Mouse (Mus musculus) telencephalon, adult 2 months (tissue): ENCODE results near the gene Hcn1.

ENCODE experiments used
- DNase-seq: peaks from one replicate; pipeline ENCODE4 v3.0.0-alpha.2; 2011; ENCODE audit warnings: low read depth, low spot score

The Hcn1 gene

DNA sequence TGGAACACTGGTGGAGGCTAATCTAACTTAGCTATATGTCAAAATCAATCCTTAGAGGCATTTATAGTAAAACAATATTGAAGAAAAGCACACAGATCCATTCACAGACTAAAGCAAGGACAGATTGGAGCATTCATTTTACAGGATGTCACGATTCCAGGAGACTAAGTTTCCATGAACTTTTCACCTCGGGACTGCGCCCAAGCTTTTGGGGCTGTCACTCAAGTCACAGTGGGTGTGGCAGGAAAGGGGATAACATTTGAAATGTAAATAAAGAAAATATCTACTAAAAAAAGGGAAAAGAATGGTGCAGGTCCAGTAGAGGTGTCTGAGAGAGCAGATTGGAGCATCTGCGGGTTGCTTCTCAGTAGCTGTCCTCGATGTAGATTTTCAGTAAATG is 421.3 kb downstream of the Hcn1 start:
- DNase-seq, result no peak

DNA sequence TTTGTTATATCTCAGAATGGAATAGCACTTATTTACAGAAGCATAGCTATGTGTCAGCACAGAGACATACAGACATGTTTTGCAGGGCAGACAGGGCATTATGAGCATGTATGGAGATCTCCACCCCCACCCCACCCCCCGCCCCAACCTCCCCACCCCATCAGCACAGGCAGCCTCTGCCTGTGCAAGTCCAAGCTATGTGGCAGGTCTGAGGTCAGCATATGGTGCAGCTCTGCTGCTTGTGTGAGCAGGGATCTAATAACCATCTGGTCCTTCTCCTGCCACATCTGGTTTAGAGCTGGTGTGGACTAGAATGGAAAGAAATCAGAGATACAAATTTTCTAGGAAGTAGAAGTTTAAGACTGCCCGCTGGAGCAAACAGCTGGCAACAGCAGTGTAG is 424.4 kb downstream of the Hcn1 start:
- no peak for DNase-seq

DNA sequence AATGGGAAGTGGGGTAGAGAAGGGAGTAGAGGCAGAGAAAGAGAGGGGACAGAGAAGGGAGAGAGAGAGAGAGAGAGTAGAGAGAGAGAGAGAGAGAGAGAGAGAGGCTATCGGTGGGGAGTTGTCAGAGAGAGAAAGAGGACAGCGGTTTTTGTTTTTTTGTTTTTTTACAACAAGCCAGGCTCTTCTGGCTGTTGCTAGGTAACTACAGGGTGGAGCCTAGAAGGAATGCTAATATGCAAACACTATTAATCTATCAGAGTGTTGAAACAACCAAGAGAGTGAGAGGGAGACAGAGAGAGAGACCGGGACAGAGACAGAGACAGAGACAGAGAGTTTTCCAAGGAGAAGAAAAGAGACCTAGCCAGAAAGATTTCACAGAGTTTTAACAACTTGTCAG is 425.7 kb downstream of the Hcn1 start:
- no peak for DNase-seq

DNA sequence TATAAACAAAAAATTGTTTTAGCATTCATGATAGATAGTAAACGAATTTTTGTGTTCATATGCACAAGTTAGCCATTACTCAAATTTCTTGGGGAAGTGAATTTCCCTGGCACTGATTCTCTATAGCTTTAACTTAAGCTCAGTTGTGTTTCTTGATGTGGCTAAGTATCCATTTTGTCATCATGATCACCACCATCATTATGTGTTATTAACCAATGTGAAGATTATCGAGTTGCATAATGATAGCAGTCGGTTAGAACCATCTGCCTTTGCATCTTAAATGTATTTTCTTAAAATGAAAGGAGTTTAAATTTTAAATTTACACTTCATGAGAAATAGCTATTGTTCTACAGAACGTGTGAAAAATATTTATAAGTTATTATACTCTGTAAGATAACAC is 426.5 kb downstream of the Hcn1 start:
- no peak for DNase-seq

DNA sequence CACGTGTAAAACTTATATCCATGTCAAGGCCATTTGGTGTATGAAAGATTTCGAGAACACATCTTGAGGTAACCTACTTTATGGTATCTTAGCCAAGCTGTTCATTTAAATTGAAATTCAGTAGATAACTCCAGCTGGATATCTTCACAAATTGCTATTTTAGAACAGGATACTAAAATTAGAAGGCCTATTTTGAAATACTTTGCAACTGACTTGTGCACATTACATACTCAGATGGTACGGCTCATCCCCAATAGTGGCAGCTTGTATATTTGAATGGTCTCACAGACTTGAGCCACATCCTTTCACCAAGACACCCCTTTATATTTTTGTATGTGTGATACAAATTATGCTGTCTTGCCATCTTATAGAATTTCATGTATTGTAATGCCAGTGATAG is 427.5 kb downstream of the Hcn1 start:
- DNase-seq, result peak; percentile 57

DNA sequence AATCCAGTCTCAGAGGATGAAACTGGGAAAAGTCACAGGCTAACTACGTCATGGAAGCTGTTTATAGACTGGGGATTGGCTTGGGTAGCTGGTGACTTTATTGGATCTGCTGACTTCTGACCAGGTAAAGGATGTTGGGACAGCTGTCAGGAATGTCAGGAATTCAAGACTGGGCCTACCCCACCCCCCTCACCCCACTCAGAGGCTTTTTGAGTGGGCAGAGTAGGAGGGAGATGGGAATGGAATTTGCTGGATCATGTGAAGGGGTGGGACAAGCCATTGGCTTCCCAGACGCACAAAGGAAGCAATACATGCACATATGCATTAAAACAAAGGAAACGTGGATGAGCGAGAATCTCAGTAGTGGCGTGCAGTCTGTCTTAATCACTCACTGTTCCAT is 433.5 kb downstream of the Hcn1 start:
- DNase-seq, result no peak
